Mouse (Mus musculus): ENCODE results near the gene Snai1.
A peak's percentile ranks its signal among the peaks of the same experiment; 100 is the strongest.

DNA sequence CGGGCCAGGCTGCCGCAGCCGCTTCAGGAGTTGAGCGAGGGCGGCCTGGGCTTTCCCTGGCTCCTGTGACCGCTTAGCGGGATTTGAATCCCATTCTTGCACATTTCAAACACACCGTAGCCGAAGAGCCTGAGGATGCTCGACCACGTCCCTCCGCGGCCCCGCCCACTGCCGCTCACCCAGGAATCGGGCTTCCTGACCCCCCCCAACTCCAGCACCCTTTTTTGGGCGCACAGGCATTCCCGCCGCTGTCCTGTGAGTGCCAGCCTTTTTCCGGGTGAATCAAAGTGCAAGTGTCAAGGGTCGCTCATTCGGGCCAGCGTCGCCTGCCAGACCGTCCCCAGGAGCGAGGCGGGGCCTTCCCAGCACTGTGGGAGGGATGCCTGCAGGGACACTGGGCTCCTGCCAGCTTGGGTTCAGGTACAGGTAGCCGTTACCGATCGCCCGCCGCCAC, 34.1 kb upstream of the Snai1 start:
- TF ChIP-seq CTCF (IDR thresholded peaks at IDR 0.05; ENCODE audit: extremely low read depth, insufficient read length, insufficient replicate concordance, low read depth, low read length) (no peak), POLR2A (IDR thresholded peaks at IDR 0.05; ENCODE audit: low read depth, low read length) (peak; percentile 32)
